Mouse (Mus musculus): ENCODE measurements around the gene Nxph4. TPM values are rescaled to one million over a fixed set of nuclear protein-coding genes. Genes with fewer than 3 reads are reported as not detected.

Nxph4 gene
- polyA plus RNA-seq, 1 experiment from 2014 or later = 32.1 TPM

DNA sequence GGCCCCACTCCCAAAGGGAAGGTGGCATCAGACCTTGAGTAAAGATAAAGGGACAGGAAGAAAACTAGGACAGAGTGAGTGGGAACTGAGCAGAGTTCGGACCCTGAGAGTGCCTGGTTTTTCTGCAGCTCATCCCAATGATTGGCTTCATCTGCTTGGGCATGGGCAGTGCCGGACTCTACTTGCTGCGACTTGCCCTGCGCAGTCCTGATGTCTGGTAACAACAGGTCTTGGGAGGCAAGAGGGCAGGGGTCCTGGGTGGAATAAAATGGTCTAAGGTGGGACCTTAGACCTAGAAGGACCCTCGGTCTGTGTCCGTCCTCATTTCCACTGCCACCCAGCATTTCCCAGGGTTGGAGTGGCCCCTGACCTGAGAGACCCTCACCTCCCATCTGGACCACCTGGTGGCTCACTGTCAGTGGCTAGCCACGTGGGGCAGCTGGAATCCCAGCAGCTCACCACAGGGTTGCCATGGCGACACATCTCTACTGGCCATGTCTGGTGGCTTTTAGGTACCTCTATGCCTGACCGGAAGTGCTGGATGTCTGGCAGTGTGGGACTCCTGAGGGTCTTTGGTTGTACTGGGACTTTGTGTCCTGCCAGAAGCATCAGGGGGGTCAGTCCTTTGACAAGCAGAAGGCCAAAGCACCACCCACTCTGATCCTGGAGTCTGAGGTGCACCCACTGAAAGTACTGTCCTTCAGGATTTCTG lies 18.9 kb downstream of the Nxph4 start:
- 34% methylated on average over 9 of the region's 9 CpGs for WGBS
- peaks cover 25% of the 10 kb centered on the region for H3K36me3 ChIP-seq (ENCODE audit: control insufficient read depth, insufficient read depth, low read length)
- no peak overlapping the region for H3K4me3 ChIP-seq (ENCODE audit: low read depth, low read length)
- peaks cover 14% of the 10 kb centered on the region for H3K27me3 ChIP-seq (replicated peaks; ENCODE audit: control insufficient read depth, insufficient read depth, low read length)
- DNase-seq (ENCODE audit: low spot score) = no peak
- no peak overlapping the region for H3K9ac ChIP-seq (ENCODE audit: low read length)
- H3K4me2 ChIP-seq (ENCODE audit: low read length) = no peak overlapping the region
- no peak overlapping the region for H3K27ac ChIP-seq (ENCODE audit: low read depth, low read length)
- H3K9me3 ChIP-seq (replicated peaks; ENCODE audit: control insufficient read depth, low read length) = no peaks in the 10 kb centered on the region
- ATAC-seq = no peak
- peaks cover 48% of the 10 kb centered on the region for H3K4me1 ChIP-seq (ENCODE audit: control insufficient read depth, insufficient read depth, low read length)

DNA sequence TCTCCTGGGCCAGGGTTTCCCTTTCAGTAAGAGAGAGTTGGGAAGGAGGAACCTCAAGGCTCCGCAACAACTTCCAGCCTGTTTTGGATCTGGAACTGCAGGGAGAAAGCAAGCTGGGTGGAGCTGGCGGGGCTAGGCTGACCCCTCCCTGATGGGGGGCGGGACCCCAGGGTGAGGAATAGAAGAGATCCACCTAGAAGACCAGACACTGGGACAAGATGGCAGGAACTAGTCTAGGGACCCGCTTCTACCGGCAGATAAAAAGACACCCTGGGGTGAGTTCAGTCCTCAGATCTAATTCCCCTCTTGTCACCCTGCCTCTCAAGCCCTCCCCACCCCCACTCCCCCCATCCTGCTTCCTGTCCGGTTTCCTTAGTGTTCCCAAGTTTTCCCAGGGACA lies 19.6 kb downstream of the Nxph4 start, which contains the start of gene Ndufa4l2:
Gene Ndufa4l2 (plus strand): TSS at position 204 of the 400 bp plus-strand sequence.
- Histone ChIP-seq H3K9ac (ENCODE audit: low read length) (peak within 1 kb of the TSS; percentile 10; the same call in 1 of the 2 replicates), H3K4me2 (ENCODE audit: low read length) (peak within 1 kb of the TSS; percentile 90), H3K27me3 (replicated peaks; ENCODE audit: control insufficient read depth, insufficient read depth, low read length) (peaks cover 14% of the 10 kb centered on the region), H3K36me3 (ENCODE audit: control insufficient read depth, insufficient read depth, low read length) (peaks cover 21% of the 10 kb centered on the region), H3K9me3 (replicated peaks; ENCODE audit: control insufficient read depth, low read length) (no peaks in the 10 kb centered on the region), H3K27ac (ENCODE audit: low read depth, low read length) (no peak within 1 kb of the TSS; the same call in 1 of the 2 replicates), H3K4me1 (ENCODE audit: control insufficient read depth, insufficient read depth, low read length) (peaks cover 53% of the 10 kb centered on the region), H3K4me3 (ENCODE audit: low read depth, low read length) (no peak within 1 kb of the TSS)
- no peak for ATAC-seq
- DNase-seq (ENCODE audit: low spot score) = no peak
- 18% methylated on average over 6 of the region's 6 CpGs for WGBS

DNA sequence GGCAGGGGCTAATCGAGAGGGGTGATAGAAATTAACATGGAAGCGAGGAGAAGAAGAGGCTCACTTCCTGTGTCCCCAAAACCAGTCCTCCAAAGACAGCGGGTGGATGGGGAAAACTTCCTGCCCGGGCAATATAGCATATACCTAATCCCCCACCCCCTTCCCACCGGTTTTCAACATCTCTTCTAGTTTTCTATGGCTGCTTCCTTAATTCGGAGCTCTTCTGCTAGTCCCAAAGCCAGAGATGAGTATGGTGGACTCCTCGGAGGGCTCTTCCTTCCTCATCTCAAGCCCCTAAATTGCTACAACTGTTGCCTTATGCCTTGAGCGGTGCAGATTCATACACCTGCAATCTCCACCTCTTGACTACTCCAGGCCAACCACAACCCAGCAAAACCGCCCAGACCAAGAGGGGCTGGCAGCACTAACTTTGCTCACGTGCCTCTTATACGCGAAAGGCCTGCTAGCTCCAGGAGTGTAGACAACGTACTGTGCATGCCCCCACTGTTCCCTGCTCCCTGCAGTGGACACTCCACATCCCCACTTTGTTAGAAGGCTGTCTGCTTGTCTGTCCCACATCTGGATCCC lies 20.2 kb downstream of the Nxph4 start:
- no peak for ATAC-seq
- Histone ChIP-seq H3K9ac (ENCODE audit: low read length) (peak overlapping the region; percentile 10; the same call in 1 of the 2 replicates), H3K36me3 (ENCODE audit: control insufficient read depth, insufficient read depth, low read length) (peaks cover 16% of the 10 kb centered on the region), H3K4me1 (ENCODE audit: control insufficient read depth, insufficient read depth, low read length) (peaks cover 54% of the 10 kb centered on the region), H3K9me3 (replicated peaks; ENCODE audit: control insufficient read depth, low read length) (no peaks in the 10 kb centered on the region), H3K27me3 (replicated peaks; ENCODE audit: control insufficient read depth, insufficient read depth, low read length) (peaks cover 14% of the 10 kb centered on the region), H3K4me2 (ENCODE audit: low read length) (peak overlapping the region; percentile 90), H3K27ac (ENCODE audit: low read depth, low read length) (no peak overlapping the region; the same call in 1 of the 2 replicates), H3K4me3 (ENCODE audit: low read depth, low read length) (no peak overlapping the region)
- WGBS = 11% methylated on average over 13 of the region's 13 CpGs
- no peak for DNase-seq (ENCODE audit: low spot score)

DNA sequence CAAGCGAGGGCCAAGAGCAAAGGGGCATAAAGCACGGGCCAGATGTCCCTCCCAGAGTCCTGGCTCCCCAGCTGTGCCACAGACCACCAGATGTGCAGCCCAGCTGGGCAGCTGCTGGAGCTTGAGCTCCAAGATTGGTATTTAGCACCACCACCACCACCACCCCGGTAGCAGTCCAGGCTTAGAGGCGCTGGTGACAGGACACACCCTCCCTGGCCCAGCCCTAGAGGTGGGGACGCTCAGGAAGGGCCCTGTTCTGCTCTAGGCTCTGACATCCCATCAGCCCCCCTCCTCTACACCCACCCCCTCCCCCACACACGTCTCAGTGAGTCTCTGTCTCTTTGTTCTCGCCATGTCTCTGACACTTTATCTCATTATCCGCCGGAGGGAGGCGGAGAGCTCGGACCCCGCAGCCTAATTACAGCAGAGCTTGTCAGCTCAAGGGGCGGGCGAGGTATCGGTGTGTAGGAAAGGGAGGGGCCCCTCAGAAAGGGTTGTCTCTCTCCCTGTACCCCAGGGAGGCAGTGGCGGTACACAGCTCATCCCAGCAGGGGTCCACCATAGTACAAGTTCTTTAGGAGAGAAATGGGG lies 20.8 kb downstream of the Nxph4 start:
- no peaks in the 10 kb centered on the region for H3K9me3 ChIP-seq (replicated peaks; ENCODE audit: control insufficient read depth, low read length)
- peaks cover 11% of the 10 kb centered on the region for H3K36me3 ChIP-seq (ENCODE audit: control insufficient read depth, insufficient read depth, low read length)
- H3K27me3 ChIP-seq (replicated peaks; ENCODE audit: control insufficient read depth, insufficient read depth, low read length) = peaks cover 14% of the 10 kb centered on the region
- peak overlapping the region; percentile 90 for H3K4me2 ChIP-seq (ENCODE audit: low read length)
- peaks cover 54% of the 10 kb centered on the region for H3K4me1 ChIP-seq (ENCODE audit: control insufficient read depth, insufficient read depth, low read length)
- peak; percentile 76 for DNase-seq (ENCODE audit: low spot score)
- no peak overlapping the region for H3K4me3 ChIP-seq (ENCODE audit: low read depth, low read length)
- no peak for ATAC-seq
- peak overlapping the region; percentile 22; the same call in 1 of the 2 replicates for H3K27ac ChIP-seq (ENCODE audit: low read depth, low read length)
- 1% methylated on average over 16 of the region's 16 CpGs for WGBS
- peak overlapping the region; percentile 10; the same call in 1 of the 2 replicates for H3K9ac ChIP-seq (ENCODE audit: low read length)

DNA sequence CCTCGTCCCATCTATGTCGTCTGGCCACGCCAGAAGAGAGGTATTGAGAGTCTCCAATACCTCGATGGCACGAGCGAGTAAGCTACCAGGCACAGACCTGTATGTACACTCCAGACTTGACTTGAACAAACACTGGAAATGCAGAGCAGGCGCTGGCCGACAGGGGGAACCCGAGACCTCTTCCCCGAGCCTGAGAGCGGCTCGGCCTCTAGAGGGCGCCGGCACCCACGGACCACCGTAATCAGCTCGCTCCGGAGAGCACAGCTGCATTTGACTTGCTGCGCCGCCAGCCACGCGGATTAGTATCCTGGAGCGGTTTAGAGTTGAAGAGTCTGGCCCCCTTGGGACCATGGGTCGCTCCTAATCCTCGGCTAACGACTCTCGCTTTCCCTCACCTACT lies 21.5 kb downstream of the Nxph4 start:
- H3K9me3 ChIP-seq (replicated peaks; ENCODE audit: control insufficient read depth, low read length) = no peaks in the 10 kb centered on the region
- peaks cover 54% of the 10 kb centered on the region for H3K4me1 ChIP-seq (ENCODE audit: control insufficient read depth, insufficient read depth, low read length)
- DNase-seq (ENCODE audit: low spot score) = peak; percentile 95
- peaks cover 14% of the 10 kb centered on the region for H3K27me3 ChIP-seq (replicated peaks; ENCODE audit: control insufficient read depth, insufficient read depth, low read length)
- peak overlapping the region; percentile 76; the same call in 1 of the 2 replicates for H3K9ac ChIP-seq (ENCODE audit: low read length)
- 0% methylated on average over 27 of the region's 27 CpGs for WGBS
- H3K27ac ChIP-seq (ENCODE audit: low read depth, low read length) = peak overlapping the region; percentile 97
- peak overlapping the region; percentile 42; the same call in 1 of the 2 replicates for H3K4me3 ChIP-seq (ENCODE audit: low read depth, low read length)
- peak; percentile 16 for ATAC-seq
- H3K4me2 ChIP-seq (ENCODE audit: low read length) = peak overlapping the region; percentile 90
- H3K36me3 ChIP-seq (ENCODE audit: control insufficient read depth, insufficient read depth, low read length) = peaks cover 5% of the 10 kb centered on the region

DNA sequence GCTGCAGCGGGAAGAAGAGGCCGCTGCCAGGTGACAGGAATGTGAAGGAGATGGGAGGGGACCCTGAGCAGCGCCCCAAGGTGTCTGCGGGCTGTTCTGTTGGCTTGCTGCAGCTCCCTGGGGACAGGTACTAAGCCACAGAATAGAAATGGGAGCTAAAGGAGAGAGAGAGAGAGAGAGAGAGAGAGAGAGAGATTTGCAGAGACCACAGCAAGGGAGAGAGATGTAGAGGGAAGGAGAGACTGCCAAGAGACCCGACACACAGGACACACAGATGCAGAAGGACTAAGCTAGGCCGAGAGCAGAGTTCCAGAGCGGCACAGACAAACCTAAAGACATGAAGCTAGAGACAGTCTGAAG lies 22.1 kb downstream of the Nxph4 start:
- Histone ChIP-seq H3K4me1 (ENCODE audit: control insufficient read depth, insufficient read depth, low read length) (peaks cover 54% of the 10 kb centered on the region), H3K27ac (ENCODE audit: low read depth, low read length) (peak overlapping the region; percentile 97), H3K9ac (ENCODE audit: low read length) (peak overlapping the region; percentile 76), H3K4me3 (ENCODE audit: low read depth, low read length) (peak overlapping the region; percentile 42), H3K36me3 (ENCODE audit: control insufficient read depth, insufficient read depth, low read length) (no peaks in the 10 kb centered on the region; the same call in 1 of the 2 replicates), H3K9me3 (replicated peaks; ENCODE audit: control insufficient read depth, low read length) (no peaks in the 10 kb centered on the region), H3K27me3 (replicated peaks; ENCODE audit: control insufficient read depth, insufficient read depth, low read length) (peaks cover 17% of the 10 kb centered on the region; the same call in 1 of the 2 replicates), H3K4me2 (ENCODE audit: low read length) (peak overlapping the region; percentile 90)
- no peak for ATAC-seq
- no peak for DNase-seq (ENCODE audit: low spot score)
- 5% methylated on average over 7 of the region's 7 CpGs for WGBS

DNA sequence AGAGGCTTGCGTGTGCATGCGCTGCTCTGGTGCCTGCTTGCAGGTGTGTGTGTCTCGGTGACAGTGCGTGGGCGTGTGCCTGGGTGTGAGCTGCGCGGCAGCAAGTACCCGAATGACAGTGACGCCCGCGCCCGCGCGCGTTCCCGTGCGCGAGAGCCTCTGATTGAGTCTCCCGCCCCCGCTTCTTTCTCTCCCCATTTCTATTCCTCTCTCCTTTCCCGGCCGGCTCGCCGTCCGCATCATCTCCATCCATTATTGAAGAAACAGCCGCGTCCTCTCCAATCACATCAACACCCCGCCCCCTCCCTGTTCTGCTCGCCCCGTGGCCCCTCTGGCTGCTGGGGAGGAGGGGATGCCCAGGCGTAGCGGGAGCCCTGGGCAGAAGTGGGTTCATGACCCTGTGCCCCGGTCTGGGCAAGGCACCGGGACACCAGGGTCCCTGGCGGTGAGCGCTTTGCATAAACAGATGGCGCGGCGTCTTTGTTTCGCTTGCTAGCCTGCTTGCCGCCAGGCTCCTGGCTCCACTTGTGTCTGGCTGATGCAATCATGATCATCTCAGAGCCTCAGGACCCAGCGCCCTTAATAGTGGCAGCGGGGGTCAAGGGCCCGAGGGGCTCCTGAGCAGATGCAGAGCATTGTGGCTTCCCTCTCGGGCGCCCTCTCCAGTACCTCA lies 22.6 kb downstream of the Nxph4 start:
- Histone ChIP-seq H3K36me3 (ENCODE audit: control insufficient read depth, insufficient read depth, low read length) (no peaks in the 10 kb centered on the region), H3K4me1 (ENCODE audit: control insufficient read depth, insufficient read depth, low read length) (peaks cover 50% of the 10 kb centered on the region), H3K4me2 (ENCODE audit: low read length) (peak overlapping the region; percentile 90), H3K27ac (ENCODE audit: low read depth, low read length) (peak overlapping the region; percentile 97), H3K4me3 (ENCODE audit: low read depth, low read length) (peak overlapping the region; percentile 42), H3K27me3 (replicated peaks; ENCODE audit: control insufficient read depth, insufficient read depth, low read length) (peaks cover 21% of the 10 kb centered on the region; the same call in 1 of the 2 replicates), H3K9me3 (replicated peaks; ENCODE audit: control insufficient read depth, low read length) (no peaks in the 10 kb centered on the region), H3K9ac (ENCODE audit: low read length) (peak overlapping the region; percentile 76)
- WGBS = under 1% methylated on average over 42 of the region's 46 CpGs
- DNase-seq (ENCODE audit: low spot score) = peak; percentile 85
- no peak; the same call in 1 of the 2 replicates for ATAC-seq

DNA sequence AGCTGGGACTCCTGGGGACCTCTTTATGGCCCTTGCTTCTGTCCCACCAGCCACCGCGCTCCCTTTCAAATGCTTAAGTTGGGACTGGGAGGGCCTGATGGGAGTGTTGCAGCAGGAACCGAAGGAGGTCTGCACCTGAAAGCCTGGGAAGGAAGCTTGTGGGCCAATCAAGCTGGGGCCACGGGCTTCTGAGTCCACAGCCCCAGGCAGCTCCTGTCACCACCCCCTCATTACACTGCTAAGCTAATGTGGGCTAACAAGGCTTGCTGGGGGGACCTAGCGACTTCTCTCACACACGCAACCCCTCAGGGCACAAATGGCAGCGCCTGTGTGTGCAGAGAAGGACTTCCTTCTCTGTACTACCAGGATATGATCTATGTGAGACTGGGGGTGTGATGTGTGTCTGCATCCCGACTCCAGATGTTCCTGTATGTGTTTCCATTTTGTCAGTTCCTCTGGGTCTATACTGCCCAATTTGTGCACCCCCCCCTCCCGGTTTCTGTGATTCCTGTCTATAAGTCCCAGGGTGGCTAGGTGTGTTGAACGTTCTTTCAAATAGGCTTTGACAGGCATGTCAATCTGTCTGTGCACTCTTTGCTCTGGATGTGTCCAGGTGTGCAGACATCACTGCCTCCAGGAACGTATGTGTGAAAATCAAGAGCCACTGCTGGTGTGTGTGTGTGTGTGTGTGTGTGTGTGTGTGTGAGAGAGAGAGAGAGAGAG lies 23.3 kb downstream of the Nxph4 start:
- no peak for ATAC-seq
- Histone ChIP-seq H3K9me3 (replicated peaks; ENCODE audit: control insufficient read depth, low read length) (no peaks in the 10 kb centered on the region), H3K4me1 (ENCODE audit: control insufficient read depth, insufficient read depth, low read length) (peaks cover 44% of the 10 kb centered on the region), H3K27ac (ENCODE audit: low read depth, low read length) (peak overlapping the region; percentile 97), H3K36me3 (ENCODE audit: control insufficient read depth, insufficient read depth, low read length) (peaks cover 3% of the 10 kb centered on the region), H3K4me2 (ENCODE audit: low read length) (peak overlapping the region; percentile 90), H3K9ac (ENCODE audit: low read length) (peak overlapping the region; percentile 76), H3K4me3 (ENCODE audit: low read depth, low read length) (peak overlapping the region; percentile 42), H3K27me3 (replicated peaks; ENCODE audit: control insufficient read depth, insufficient read depth, low read length) (peaks cover 21% of the 10 kb centered on the region; the same call in 1 of the 2 replicates)
- WGBS = 5% methylated on average over 11 of the region's 11 CpGs
- DNase-seq (ENCODE audit: low spot score) = peak; percentile 60

Measured in forebrain, embryonic 14.5 days (tissue).